Mouse (Mus musculus): ENCODE measurements around the gene Slc25a48. TPM values are rescaled to one million over a fixed set of nuclear protein-coding genes. Genes with fewer than 3 reads are reported as not detected.

Gene Slc25a48
- polyA plus RNA-seq, 1 experiment from 2014 or later, result not detected

DNA sequence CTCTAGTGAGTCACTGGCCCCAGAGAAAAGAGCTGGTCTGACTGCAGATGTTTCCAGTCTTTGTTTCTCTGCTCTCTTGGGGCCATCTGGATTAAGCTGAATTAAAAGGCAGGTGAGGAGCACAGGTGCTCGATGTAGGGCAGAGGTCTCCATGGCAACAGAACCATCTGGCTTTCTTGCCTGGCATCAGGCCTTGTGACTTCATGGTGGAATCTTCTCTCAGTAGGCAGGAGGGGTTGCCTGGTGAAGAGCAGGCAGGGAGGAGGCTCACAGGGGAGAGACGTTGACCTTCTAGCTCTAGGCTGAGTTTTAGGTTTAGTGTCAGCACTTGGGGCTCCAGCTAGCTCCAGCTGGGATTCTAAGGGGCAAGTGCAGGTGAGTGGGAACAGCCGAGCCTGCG is 11.8 kb upstream of the Slc25a48 start, which contains the start of gene Gm3045:
Gene Gm3045, plus strand, starts transcription at position 230 of the 400 bp plus-strand sequence.
- H3K9me3 ChIP-seq, result no peaks in the 10 kb centered on the region
- peaks cover 61% of the 10 kb centered on the region for H3K27me3 ChIP-seq
- no peak within 1 kb of the TSS for H3K9ac ChIP-seq (replicated peaks)
- no peak within 1 kb of the TSS for H3K4me2 ChIP-seq (replicated peaks)
- peaks cover 6% of the 10 kb centered on the region; the same call in 1 of the 2 replicates for H3K4me1 ChIP-seq
- H3K4me3 ChIP-seq, result no peak within 1 kb of the TSS
- ATAC-seq (ENCODE audit: low FRiP score, low read depth), result no peak
- H3K27ac ChIP-seq (replicated peaks), result no peak within 1 kb of the TSS
- no peaks in the 10 kb centered on the region for H3K36me3 ChIP-seq
- WGBS, result 77% methylated on average over 4 of the region's 4 CpGs

DNA sequence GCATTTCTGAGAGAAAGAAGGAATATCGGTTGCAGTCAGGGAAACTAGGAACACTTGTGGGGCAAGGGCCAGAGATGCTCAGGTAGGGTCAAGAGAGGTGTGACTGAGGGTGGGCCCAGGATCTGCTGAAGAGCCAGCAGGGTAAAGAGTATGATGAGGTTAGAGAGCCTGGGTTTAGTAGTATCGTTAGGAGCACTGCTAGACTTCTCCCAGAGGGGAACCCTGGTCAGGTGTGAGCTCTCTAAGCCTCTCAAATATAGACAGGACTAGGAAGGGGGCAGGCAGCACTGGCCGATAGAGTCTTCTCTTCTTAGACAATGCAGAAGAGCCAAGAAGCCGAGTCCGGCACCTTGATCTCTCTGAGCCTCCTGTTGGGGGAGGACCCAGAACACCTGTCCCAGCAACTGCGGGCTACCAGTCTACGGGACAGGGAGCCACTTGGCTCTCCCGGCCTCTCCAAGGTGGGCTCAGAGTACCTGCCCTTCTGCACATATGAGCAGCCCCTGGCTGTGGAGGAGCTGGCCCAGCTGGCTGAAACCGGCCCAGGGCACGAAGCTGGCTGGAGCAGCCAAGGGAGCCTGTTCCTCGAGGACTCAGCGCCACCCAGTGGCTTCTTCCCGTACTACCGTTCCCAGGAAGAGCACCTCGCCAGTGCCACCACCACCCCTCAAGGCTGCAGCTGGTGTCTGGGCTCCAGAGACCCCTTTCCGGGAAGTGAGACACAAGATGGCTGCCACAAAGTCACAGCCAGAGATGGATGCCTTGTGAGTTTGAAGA is 9.2 kb upstream of the Slc25a48 start:
- H3K27me3 ChIP-seq, result peaks cover 55% of the 10 kb centered on the region
- no peak overlapping the region for H3K27ac ChIP-seq (replicated peaks)
- H3K9me3 ChIP-seq, result no peaks in the 10 kb centered on the region
- H3K36me3 ChIP-seq, result no peaks in the 10 kb centered on the region
- peak; percentile 84 for ATAC-seq (ENCODE audit: low FRiP score, low read depth)
- H3K4me2 ChIP-seq (replicated peaks), result no peak overlapping the region
- no peak overlapping the region for H3K9ac ChIP-seq (replicated peaks)
- H3K4me1 ChIP-seq, result peaks cover 11% of the 10 kb centered on the region
- 30% methylated on average over 16 of the region's 16 CpGs for WGBS
- H3K4me3 ChIP-seq, result no peak overlapping the region

DNA sequence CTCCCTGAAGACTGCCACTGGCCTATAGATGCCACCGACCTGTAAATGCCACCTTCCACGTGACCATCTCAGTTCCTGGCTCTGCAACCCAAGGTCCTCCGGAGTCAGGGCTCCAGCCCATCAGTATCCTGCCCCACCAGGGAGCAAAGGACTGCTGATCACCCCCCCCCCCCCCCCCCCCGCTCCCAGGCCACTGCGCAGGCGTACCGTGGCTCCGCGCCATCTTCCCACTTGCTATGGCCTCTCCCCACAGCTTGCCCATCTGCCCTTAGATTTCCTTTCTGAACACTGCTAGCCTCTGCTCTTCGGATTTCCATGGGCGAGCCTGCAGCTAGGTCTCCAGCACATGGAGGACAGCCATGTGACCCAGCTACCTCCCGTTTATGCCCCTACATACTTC is 5.7 kb upstream of the Slc25a48 start:
- Histone ChIP-seq H3K9ac (replicated peaks) (no peak overlapping the region), H3K4me2 (replicated peaks) (no peak overlapping the region), H3K27me3 (peaks cover 73% of the 10 kb centered on the region), H3K4me3 (no peak overlapping the region), H3K4me1 (peaks cover 18% of the 10 kb centered on the region), H3K9me3 (no peaks in the 10 kb centered on the region), H3K27ac (replicated peaks) (no peak overlapping the region), H3K36me3 (no peaks in the 10 kb centered on the region)
- 93% methylated on average over 11 of the region's 12 CpGs for WGBS
- ATAC-seq (ENCODE audit: low FRiP score, low read depth), result no peak

DNA sequence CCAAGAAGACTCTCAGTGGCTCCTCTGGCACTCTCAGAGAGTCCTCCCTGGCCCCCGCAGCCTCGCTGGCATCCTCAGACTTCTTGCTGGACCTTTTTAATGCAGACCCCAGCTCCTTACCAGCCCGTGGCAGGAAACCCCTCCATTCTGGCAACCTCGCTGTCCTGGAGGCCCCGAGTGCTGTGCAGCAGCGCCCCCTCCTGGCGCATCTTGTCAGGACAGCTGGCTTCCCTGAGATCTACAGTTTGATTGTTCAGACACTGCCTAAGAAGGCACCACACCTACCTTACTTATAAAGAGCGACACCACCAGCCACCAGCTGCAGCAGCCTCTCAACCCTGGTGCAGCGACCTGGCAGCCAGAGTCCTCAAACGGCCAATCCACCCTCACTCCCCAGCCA is 4.7 kb upstream of the Slc25a48 start:
- peak; percentile 45; the same call in 1 of the 2 replicates for ATAC-seq (ENCODE audit: low FRiP score, low read depth)

DNA sequence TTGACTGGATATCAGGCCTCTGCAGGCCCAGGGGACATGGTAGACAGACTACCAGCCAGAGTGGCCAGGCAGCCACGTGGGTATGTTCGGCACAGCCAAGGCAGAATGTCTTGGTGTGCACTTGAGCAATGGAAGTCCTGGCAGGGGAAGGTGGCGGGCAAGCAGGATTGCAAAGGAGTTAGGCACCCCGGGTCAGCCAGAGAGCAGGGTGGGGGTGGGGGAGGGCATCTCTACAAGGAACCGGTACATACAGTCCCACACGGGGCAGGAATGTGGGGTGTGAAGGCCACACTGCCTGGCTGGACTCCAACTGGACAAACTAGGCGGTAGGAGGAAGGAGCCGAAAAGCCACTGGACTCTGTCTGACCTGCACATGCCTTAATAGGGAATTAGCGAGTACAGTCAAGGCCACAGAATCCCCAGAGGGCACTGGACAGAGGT is 3.8 kb upstream of the Slc25a48 start:
- Histone ChIP-seq H3K4me3 (no peak overlapping the region), H3K9ac (replicated peaks) (no peak overlapping the region), H3K27ac (replicated peaks) (no peak overlapping the region), H3K9me3 (no peaks in the 10 kb centered on the region), H3K36me3 (no peaks in the 10 kb centered on the region), H3K4me2 (replicated peaks) (no peak overlapping the region), H3K4me1 (peaks cover 23% of the 10 kb centered on the region), H3K27me3 (peaks cover 73% of the 10 kb centered on the region)
- ATAC-seq (ENCODE audit: low FRiP score, low read depth), result no peak
- 81% methylated on average over 9 of the region's 9 CpGs for WGBS

More for the DNA sequence above, 4.7 kb upstream of the Slc25a48 start:
- Histone ChIP-seq H3K9ac (replicated peaks) (no peak overlapping the region), H3K27ac (replicated peaks) (no peak overlapping the region), H3K27me3 (peaks cover 73% of the 10 kb centered on the region), H3K4me2 (replicated peaks) (no peak overlapping the region), H3K36me3 (no peaks in the 10 kb centered on the region), H3K4me3 (no peak overlapping the region), H3K4me1 (peaks cover 24% of the 10 kb centered on the region), H3K9me3 (no peaks in the 10 kb centered on the region)
- WGBS, result 9% methylated on average over 10 of the region's 10 CpGs

DNA sequence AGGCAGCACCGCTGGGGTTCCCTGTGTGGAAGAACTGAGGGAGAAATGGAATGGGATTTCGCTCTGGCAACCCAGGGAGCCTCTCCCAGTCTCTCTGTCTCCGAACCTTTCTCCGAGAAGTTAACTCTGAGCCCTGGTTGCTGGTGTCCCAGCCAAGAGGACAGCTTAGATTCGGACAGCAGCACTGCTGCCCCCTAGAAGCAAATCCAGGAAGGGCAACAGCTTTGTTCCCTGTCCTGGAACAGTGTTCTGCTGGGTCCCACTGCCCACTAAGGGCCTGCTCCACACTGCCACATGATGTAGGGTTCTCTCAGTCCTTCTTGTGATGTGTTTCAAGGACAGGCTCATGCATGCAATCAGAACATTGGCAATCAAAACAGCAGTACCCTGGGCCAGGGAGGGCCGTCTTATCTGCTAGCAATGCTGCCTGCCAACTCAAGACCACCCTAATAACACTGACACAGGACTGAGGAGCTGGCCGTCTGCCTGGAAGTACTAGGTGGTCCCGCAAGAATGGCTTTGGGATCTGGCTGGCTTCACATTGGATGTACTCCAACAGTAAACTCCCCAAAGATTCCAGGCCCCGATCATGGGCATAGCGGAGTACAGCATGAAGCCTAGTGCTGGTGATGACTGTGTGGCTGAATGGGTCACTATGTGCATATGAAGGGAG is 2.4 kb upstream of the Slc25a48 start:
- Histone ChIP-seq H3K4me3 (no peak overlapping the region), H3K27me3 (peaks cover 74% of the 10 kb centered on the region), H3K4me2 (replicated peaks) (no peak overlapping the region), H3K9ac (replicated peaks) (no peak overlapping the region), H3K4me1 (peaks cover 23% of the 10 kb centered on the region), H3K36me3 (no peaks in the 10 kb centered on the region), H3K27ac (replicated peaks) (no peak overlapping the region), H3K9me3 (no peaks in the 10 kb centered on the region)
- 69% methylated on average over 10 of the region's 10 CpGs for WGBS
- ATAC-seq (ENCODE audit: low FRiP score, low read depth), result no peak

DNA sequence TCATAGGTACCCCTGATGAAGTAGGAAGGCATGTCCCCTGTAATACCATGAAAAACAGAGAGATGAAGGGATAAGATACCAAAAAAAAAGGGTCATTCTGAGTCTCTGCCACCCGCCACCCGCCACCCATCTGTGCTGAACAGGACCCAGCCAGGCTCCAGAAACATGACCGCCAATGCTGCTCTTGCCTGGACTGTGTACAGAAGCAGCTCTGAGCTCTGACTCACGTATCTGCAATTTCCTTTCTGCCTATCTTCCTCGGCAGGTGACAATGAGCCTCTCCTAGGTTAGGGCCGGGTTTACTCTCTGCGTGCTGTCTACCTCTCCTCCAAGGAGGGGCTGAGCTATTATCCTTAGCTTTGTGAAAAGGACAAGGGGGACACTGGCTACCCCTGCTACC is 5.3 kb downstream of the Slc25a48 start:
- Histone ChIP-seq H3K4me1 (peaks cover 3% of the 10 kb centered on the region), H3K4me3 (no peak overlapping the region), H3K9ac (replicated peaks) (no peak overlapping the region), H3K9me3 (no peaks in the 10 kb centered on the region), H3K4me2 (replicated peaks) (no peak overlapping the region), H3K27me3 (peaks cover 29% of the 10 kb centered on the region), H3K36me3 (no peaks in the 10 kb centered on the region), H3K27ac (replicated peaks) (no peak overlapping the region)
- no peak for ATAC-seq (ENCODE audit: low FRiP score, low read depth)
- WGBS, result 78% methylated on average over 7 of the region's 7 CpGs

DNA sequence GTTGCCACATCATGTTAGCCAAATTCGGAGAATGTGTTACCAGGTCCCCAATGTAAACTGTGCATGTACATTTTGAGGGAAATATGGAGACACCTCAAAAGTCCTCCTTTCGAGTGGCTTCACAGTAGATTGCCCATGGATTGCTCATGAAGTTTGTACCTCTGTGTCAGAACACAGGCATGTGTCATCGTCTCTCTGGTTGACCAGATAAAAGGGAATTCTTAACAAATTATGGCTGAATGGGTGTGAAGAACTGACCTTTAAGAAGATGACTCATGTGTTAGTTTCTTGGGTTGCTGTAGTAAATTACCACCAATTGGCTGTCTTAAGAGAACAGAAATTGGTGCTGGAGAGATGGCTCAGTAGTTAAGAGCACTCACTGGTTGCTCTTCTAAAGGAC is 6.0 kb downstream of the Slc25a48 start:
- Histone ChIP-seq H3K36me3 (no peaks in the 10 kb centered on the region), H3K4me3 (no peak overlapping the region), H3K9ac (replicated peaks) (no peak overlapping the region), H3K27me3 (peaks cover 22% of the 10 kb centered on the region), H3K27ac (replicated peaks) (no peak overlapping the region), H3K4me2 (replicated peaks) (no peak overlapping the region), H3K4me1 (no peaks in the 10 kb centered on the region), H3K9me3 (no peaks in the 10 kb centered on the region)
- WGBS, result 91% methylated on average over 3 of the region's 3 CpGs
- ATAC-seq (ENCODE audit: low FRiP score, low read depth), result no peak

DNA sequence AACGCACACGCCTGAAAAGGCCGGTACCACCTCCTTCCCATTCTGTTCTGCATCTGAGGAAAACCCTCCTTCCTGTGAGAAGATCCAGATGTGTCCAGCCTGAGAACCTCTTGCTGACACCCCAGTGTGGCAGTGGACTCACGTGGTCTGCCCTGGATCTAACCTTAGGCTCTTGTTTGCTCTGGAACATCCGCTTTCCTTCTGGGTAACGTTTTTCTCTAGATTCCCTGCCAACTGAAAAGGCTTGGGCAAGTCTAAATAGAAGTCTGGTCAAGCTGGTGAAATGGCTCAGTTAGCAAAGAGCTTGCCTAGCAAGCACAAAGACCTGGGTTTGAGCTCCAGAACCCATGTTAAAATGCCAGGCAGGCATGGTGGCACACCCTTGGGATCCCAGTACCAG is 6.8 kb downstream of the Slc25a48 start:
- WGBS, result 89% methylated on average over 6 of the region's 6 CpGs
- H3K27me3 ChIP-seq, result peaks cover 13% of the 10 kb centered on the region
- H3K4me2 ChIP-seq (replicated peaks), result no peak overlapping the region
- no peaks in the 10 kb centered on the region for H3K4me1 ChIP-seq
- no peak overlapping the region for H3K9ac ChIP-seq (replicated peaks)
- no peaks in the 10 kb centered on the region for H3K36me3 ChIP-seq
- no peaks in the 10 kb centered on the region for H3K9me3 ChIP-seq
- H3K27ac ChIP-seq (replicated peaks), result no peak overlapping the region
- no peak overlapping the region for H3K4me3 ChIP-seq
- ATAC-seq (ENCODE audit: low FRiP score, low read depth), result no peak

DNA sequence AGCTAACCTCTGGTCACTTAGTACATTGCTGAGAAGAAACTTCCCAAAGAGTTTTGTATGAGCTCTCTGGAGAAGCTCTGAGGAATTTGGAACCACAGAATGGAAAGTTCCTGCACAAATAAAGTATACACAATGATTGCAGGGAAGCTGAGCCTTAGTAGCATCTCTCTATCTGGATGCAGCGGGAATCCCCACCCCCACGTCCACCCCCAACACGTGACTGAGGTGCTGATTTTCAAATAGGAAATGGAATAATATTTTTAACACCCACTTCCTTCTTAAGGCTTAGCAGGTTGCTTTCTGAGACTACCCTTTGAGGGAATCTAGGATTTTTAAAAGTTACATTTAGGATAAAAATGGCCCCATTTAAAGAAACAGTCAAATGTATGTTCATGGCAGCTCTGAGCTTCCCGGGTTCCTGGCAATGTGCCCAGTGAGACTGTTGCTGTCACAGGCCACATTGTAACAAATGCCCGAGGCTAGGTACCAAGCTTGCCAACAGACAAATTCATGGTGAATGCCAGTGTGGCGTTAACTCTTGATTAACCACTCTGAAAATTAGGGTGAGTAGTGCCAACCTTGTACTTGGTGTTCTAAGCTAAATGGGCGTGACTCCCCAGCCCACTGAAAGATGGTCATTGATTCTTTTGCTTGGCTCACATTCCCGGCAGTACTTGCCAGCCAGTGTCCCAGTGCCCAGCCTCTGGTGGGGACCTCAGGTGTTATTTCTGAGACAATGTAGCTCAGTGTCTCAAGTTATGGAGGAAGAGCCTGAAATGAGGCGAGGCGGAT is 11.3 kb downstream of the Slc25a48 start:
- Histone ChIP-seq H3K4me1 (no peaks in the 10 kb centered on the region), H3K27me3 (no peaks in the 10 kb centered on the region), H3K4me3 (no peak overlapping the region), H3K4me2 (replicated peaks) (no peak overlapping the region), H3K9me3 (no peaks in the 10 kb centered on the region), H3K36me3 (no peaks in the 10 kb centered on the region), H3K27ac (replicated peaks) (no peak overlapping the region), H3K9ac (replicated peaks) (no peak overlapping the region)
- no peak for ATAC-seq (ENCODE audit: low FRiP score, low read depth)
- 83% methylated on average over 10 of the region's 10 CpGs for WGBS

DNA sequence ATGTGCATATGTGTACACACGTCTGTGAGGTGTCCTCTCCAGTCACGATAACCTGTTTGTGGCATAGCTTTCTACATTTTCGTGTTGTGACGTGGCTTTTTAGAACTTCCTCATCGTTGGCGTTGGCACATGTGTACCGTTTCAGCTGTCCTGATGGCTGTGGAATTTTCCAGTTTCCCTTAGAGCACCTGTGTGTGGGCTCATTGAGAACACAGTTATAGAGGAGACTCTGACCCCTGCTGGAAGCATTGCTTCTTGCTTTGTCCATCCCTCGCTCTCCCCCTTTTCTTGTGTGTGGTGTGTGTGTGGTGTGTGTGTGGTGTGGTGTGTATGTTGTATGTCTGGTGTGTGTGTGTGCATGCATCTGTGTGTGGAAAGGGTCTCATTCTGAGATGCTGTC is 11.9 kb downstream of the Slc25a48 start:
- 86% methylated on average over 8 of the region's 8 CpGs for WGBS
- Histone ChIP-seq H3K27me3 (no peaks in the 10 kb centered on the region), H3K36me3 (no peaks in the 10 kb centered on the region), H3K9me3 (no peaks in the 10 kb centered on the region), H3K4me3 (no peak overlapping the region), H3K4me1 (no peaks in the 10 kb centered on the region), H3K9ac (replicated peaks) (no peak overlapping the region), H3K27ac (replicated peaks) (no peak overlapping the region), H3K4me2 (replicated peaks) (no peak overlapping the region)
- ATAC-seq (ENCODE audit: low FRiP score, low read depth), result no peak

DNA sequence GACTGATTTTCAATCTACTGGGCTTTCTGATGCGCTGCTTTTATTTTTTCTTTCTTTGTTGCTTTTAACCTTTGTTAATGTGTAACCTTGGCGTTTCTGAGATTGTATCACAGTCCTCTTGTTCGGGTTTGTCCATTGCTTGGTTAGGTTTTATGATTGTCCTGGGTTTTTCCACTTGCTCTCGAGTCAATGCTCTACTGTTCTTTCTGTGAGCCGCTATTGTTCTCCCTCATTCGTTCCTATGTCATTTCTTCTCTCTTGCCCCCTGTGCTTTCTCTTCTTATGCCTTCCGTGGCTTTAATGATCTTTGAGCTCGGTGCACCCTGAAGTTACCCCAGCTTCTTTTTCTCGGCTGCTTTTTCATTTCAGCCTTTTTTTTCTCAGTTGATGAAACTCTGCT is 19.8 kb downstream of the Slc25a48 start:
- no peak overlapping the region for H3K27ac ChIP-seq (replicated peaks)
- H3K9ac ChIP-seq (replicated peaks), result no peak overlapping the region
- no peak for ATAC-seq (ENCODE audit: low FRiP score, low read depth)
- H3K27me3 ChIP-seq, result no peaks in the 10 kb centered on the region
- WGBS, result 59% methylated on average over 9 of the region's 9 CpGs
- no peaks in the 10 kb centered on the region for H3K36me3 ChIP-seq
- H3K9me3 ChIP-seq, result no peaks in the 10 kb centered on the region
- H3K4me1 ChIP-seq, result no peaks in the 10 kb centered on the region
- no peak overlapping the region for H3K4me2 ChIP-seq (replicated peaks)
- no peak overlapping the region for H3K4me3 ChIP-seq

Data from midbrain, embryonic 12.5 days (tissue).